Mouse (Mus musculus): ENCODE measurements around the gene Tceal8. TPM values are rescaled to one million over a fixed set of nuclear protein-coding genes. Genes with fewer than 3 reads are reported as not detected.
A peak's percentile ranks its signal among the peaks of the same experiment; 100 is the strongest.
"Not testable (repeated sequence)": the region's sequence is repeated elsewhere in the genome, so short reads cannot be mapped to it uniquely, and the experiment has no call there.

Tceal8 gene
- total RNA-seq (2015; ENCODE audit: low replicate concordance): 20.7 and 26.5 TPM in 2 replicates
- total RNA-seq (2017; ENCODE audit: low replicate concordance): 31.0 and 39.6 TPM in 2 replicates

GRCm38 (mm10) chrX:136172118-136172551 is at the start of gene Tceal8:
Tceal8 (minus strand) TSS chrX:136172342.
- ATAC-seq (replicated peaks; ENCODE audit: low FRiP score, poor library complexity, severe bottlenecking): peak; percentile 96

GRCm38 (mm10) chrX:136216303-136216702 is 44.2 kb upstream of the Tceal8 start:
- ATAC-seq (replicated peaks; ENCODE audit: low FRiP score, poor library complexity, severe bottlenecking): no peak

- ATAC-seq (replicated peaks; ENCODE audit: low FRiP score, poor library complexity, severe bottlenecking): peak; percentile 88
Measured at GRCm38 (mm10) chrX:136214729-136215677, 42.9 kb upstream of the Tceal8 start, which contains the start of the genes Tceal7 and Bex1. Tceal7 (plus strand) TSS chrX:136214779. Bex1 (minus strand) TSS chrX:136215513.

- ATAC-seq (replicated peaks; ENCODE audit: low FRiP score, poor library complexity, severe bottlenecking): no peak
Measured at GRCm38 (mm10) chrX:136213396-136213795, 41.3 kb upstream of the Tceal8 start.

- no peak for ATAC-seq (replicated peaks; ENCODE audit: low FRiP score, poor library complexity, severe bottlenecking)
Measured at GRCm38 (mm10) chrX:136204406-136204805, 32.3 kb upstream of the Tceal8 start.

GRCm38 (mm10) chrX:136203664-136204066 is 31.5 kb upstream of the Tceal8 start, which contains the start of gene Tceal5:
Tceal5 (minus strand) TSS chrX:136203876.
- ATAC-seq (replicated peaks; ENCODE audit: low FRiP score, poor library complexity, severe bottlenecking): no peak

GRCm38 (mm10) chrX:136203257-136203656 is 31.1 kb upstream of the Tceal8 start:
- ATAC-seq (replicated peaks; ENCODE audit: low FRiP score, poor library complexity, severe bottlenecking): no peak

GRCm38 (mm10) chrX:136196873-136197272 is 24.7 kb upstream of the Tceal8 start:
- ATAC-seq (replicated peaks; ENCODE audit: low FRiP score, poor library complexity, severe bottlenecking): peak; percentile 65; the same call in 1 of the 2 replicates

GRCm38 (mm10) chrX:136195193-136195944 is 23.2 kb upstream of the Tceal8 start:
- ATAC-seq (replicated peaks; ENCODE audit: low FRiP score, poor library complexity, severe bottlenecking): no peak

- no peak for ATAC-seq (replicated peaks; ENCODE audit: low FRiP score, poor library complexity, severe bottlenecking)
Measured at GRCm38 (mm10) chrX:136183107-136183506, 11.0 kb upstream of the Tceal8 start.

- ATAC-seq (replicated peaks; ENCODE audit: low FRiP score, poor library complexity, severe bottlenecking): no peak
Measured at GRCm38 (mm10) chrX:136180897-136181553, 8.9 kb upstream of the Tceal8 start.

- no peak for ATAC-seq (replicated peaks; ENCODE audit: low FRiP score, poor library complexity, severe bottlenecking)
Measured at GRCm38 (mm10) chrX:136172786-136173185, 644 bp upstream of the Tceal8 start.

- peak; percentile 62 for ATAC-seq (replicated peaks; ENCODE audit: low FRiP score, poor library complexity, severe bottlenecking)
Measured at GRCm38 (mm10) chrX:136171189-136172117, 689 bp downstream of the Tceal8 start.

GRCm38 (mm10) chrX:136170625-136171024 is 1.5 kb downstream of the Tceal8 start:
- ATAC-seq (replicated peaks; ENCODE audit: low FRiP score, poor library complexity, severe bottlenecking): peak; percentile 64

GRCm38 (mm10) chrX:136144195-136144594 is 27.9 kb downstream of the Tceal8 start:
- ATAC-seq (replicated peaks; ENCODE audit: low FRiP score, poor library complexity, severe bottlenecking): no peak

- no peak for ATAC-seq (replicated peaks; ENCODE audit: low FRiP score, poor library complexity, severe bottlenecking)
Measured at GRCm38 (mm10) chrX:136143711-136144110, 28.4 kb downstream of the Tceal8 start.

- no peak for ATAC-seq (replicated peaks; ENCODE audit: low FRiP score, poor library complexity, severe bottlenecking)
Measured at GRCm38 (mm10) chrX:136141385-136141784, 30.8 kb downstream of the Tceal8 start.

GRCm38 (mm10) chrX:136139640-136140004 is 32.5 kb downstream of the Tceal8 start:
- ATAC-seq (replicated peaks; ENCODE audit: low FRiP score, poor library complexity, severe bottlenecking): not testable (repeated sequence)
